Mouse (Mus musculus) cerebellum, postnatal 14 days (tissue): Measurements from ENCODE around the gene Plcxd2.

Source experiments
- DNase-seq, 2 experiments: peaks; one replicate each; pipeline ENCODE4 v3.0.0; 2021; ENCODE audit warnings: mixed read lengths in 2 of 2

Gene Plcxd2

DNA sequence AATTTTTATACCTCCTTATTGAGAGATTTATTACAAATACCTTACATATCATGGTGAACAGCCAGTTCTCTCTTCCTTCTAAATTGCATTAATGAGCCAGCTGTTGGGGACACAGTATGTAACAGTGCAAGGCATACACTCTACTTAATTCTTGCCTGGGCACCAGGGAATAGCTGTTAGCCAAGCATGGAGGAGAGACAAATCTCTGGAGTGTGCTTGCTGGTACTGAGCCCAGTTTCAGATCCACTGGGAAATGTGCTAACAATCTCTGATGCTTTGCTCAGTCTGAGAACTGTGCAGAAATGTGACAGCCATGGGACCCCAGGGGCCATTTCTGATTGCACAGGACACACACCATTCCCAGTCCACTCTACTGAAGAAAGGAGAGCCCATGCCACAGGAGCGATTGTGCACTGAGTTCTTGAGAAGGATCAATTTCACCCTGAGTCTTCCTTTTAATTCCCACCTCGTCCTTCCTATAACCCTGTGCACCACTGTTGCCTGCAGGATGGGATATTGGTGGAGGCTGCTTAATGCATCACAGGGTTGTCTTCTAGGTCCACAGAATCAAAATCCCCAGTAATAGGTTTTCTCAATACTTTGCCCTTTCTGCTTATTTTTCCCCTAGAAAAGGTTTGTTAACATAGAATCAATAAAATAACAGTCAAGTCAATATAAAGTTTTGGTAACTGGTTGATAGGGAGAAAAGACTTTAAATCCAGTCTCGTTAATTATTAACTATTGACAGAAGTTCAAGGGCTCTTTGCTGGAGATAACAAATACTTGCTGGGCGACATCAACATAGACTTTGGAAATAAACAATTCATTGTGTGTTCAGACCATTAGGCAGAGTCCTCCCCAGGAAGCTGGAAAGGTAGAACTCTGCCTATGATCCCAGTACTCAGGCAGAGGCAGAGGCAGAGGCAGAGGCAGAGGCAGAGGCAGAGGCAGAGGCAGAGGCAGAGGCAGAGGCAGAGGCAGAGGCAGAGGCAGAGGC lies 25.1 kb downstream of the Plcxd2 start:
- no peak for DNase-seq

DNA sequence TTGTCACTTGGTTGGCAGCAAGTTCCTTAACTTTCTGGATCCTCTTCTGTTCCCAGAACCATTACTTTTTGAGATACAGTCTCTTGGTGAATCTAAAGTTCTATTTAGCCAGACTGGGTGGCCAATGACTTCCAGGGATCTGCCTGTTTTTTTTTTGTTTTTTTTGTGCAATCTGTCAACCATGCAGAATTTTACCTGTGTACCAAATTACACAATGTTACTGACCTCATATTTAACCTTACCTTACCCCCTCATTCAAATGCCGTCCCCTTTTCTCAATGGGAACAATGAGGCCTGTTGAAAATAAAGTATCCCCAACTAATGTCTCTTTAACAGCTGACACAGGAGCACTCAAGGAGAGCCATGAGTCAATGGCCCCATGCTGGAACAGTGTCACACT lies 33.8 kb downstream of the Plcxd2 start:
- no peak for DNase-seq

DNA sequence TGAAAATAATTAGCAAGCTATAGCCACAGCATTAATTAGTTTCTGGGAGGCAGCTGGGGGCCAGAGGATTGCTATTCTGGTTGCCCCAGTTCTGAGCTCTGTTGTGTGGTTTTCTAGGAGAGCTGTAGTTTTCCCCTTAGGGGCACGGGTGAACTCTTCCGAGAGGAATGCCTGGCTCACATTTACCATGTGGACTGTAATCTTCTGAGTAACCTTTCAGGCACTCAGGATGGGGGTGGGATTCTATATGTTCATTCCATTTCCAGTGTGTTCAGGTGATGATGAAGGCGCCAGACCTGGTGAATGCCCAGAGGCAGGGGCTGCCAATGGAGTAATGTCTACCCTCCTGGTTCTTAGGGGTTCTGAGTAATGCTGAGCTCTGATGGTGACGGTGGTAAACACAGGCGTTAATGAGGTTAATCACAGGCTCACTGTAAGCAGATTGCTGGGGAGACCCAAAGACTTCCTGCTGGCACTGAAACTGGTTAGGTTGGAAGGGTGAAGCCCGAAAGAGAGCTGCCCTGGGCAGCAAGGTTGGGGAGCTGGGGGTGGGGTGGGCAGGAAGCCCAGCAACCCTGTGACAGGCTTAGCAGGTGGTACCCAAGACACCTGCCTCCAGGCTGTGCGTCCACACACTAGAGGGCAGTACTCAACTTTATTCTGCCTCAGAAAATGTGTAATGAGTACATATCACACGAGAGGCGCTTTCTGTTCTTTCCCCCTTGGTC lies 35.9 kb downstream of the Plcxd2 start:
- DNase-seq = peak; percentile 26 to 28

GRCm38 (mm10) chr16:45970187-45970586 lies 39.8 kb downstream of the Plcxd2 start:
- DNase-seq = no peak

DNA sequence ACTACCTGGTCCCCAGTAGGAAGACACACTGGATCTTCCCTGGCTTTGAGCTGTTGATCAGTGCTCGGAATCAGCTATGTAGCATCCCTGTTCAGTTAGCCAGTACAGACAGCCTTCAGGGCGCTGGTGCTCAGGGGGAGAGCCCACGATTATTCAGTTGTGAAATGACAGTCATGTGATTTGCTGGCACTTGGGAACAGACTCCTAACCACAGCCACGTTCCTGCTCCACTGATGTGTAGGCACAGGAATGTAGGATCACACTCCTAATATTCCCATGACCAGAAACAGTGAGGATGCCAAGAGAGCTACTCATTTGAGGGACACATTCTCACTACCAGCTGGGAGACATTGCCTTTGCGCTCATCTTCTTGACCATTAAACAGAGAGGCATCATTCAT lies 41.3 kb downstream of the Plcxd2 start:
- no peak for DNase-seq

GRCm38 (mm10) chr16:45967471-45967870 lies 42.5 kb downstream of the Plcxd2 start:
- peak; percentile 84 to 86 for DNase-seq

DNA sequence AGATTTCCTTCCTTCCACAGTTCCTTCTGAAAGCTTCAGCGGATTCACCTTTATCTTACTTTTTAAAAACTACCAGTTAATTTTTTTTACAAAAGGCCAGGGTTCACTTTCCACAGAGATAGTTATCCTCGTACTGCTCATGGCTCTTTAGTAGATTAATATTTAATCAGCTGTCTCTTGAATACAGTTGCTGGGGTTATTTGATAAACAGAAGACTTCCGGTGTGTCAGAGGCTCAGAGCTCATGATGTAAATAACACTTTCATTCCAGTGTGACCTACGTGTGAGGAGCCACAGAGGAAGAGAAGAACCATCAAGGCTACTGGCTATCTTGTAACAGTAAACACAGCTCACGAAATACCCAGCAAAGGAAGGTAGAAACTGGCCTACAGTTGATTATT lies 43.4 kb downstream of the Plcxd2 start:
- DNase-seq = no peak

- no peak for DNase-seq
These were observed 45.2 kb downstream of the Plcxd2 start for GRCm38 (mm10) chr16:45964777-45965176.

- DNase-seq = no peak
These were observed 46.2 kb downstream of the Plcxd2 start for GRCm38 (mm10) chr16:45963837-45964236.

DNA sequence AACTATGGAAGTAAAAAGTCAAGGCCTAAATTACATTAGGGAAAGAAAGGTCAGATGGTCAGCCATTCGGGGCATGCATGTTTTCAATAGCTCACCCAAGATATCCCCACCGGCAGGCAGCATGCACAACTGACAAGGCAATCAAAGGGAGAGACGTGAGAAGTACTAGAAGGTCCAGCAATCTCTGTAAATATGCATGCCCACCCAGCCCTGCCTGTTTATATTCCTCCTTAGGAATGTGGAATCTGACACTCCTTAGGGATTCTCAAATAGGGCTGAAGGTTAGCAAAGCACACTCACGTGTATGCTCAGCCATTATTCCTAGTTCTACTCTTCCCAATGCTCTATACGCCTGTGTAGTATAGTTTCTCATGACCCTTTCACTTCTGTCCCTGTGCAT lies 46.9 kb downstream of the Plcxd2 start:
- no peak for DNase-seq

GRCm38 (mm10) chr16:45960978-45961377 lies 49.0 kb downstream of the Plcxd2 start:
- no peak for DNase-seq

GRCm38 (mm10) chr16:45956390-45956950 lies 53.5 kb downstream of the Plcxd2 start:
- DNase-seq = no peak

DNA sequence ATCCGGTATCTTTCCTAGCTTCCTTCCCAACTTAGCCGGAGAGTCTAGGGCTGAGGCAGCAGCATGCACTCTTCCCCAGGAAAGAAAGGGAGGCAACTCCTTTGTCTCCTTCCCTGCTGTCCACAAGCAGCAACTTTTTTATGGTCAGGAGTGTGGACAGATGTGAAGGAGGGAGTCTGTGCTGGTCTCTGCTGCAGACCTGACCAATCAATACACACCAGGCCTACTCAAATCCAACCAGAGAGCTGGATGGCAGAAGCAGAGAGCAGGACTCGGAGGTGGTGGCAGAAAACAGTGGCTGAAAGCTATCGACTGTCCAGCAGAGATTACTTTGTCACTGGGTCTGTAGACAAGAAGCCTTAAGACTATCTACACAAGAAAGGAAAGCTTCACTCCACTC lies 56.6 kb downstream of the Plcxd2 start, which contains the start of gene Phldb2:
TSS of gene Phldb2 (minus strand) at position 205 of the 400 bp plus-strand sequence.
- no peak for DNase-seq

GRCm38 (mm10) chr16:45952501-45952900 lies 57.5 kb downstream of the Plcxd2 start:
- no peak for DNase-seq

- DNase-seq = no peak
These were observed 58.0 kb downstream of the Plcxd2 start for GRCm38 (mm10) chr16:45952035-45952434.

- no peak for DNase-seq
These were observed 63.7 kb downstream of the Plcxd2 start for GRCm38 (mm10) chr16:45946335-45946734.

DNA sequence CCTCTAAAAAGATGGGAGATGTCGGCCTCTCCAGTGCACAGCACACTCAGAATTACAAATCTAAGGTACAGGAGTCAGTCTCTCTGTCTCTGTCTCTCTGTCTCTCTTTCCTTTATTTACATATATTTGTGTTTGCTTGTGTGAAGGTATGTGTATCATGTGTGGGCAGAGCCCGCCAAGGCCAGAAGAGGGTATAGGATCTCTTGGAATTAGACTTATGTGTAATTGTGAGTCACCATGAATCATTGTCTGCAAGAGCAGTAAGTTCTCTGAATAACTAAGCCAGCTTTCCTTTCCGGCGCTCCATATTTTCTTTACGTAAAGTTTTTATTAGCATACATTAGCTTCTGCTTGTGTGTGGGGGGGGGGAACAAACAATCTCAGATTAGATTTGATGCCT lies 64.4 kb downstream of the Plcxd2 start:
- no peak for DNase-seq

DNA sequence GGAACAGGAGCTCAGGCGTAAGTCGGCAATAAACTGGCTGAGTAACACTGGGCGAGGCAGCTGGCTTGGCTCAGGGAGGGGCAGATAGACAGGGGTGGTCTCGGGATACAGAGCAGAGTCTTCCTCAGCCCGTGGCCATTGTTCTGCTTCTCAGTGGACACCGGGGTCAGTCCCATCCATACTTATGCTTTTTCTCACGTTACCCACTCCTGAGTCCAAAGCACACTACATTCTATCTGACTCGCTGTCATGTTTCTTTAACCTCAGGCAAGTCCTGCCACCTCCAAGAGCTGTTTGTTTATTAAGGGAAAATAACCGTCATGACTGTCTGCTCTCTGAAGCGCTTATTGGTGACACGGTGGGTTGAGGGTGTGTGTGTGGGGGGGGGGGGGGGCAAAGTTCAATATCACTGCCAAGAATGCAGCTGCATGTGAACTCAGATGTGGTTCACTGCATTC lies 64.8 kb downstream of the Plcxd2 start:
- no peak for DNase-seq

GRCm38 (mm10) chr16:45942169-45942891 lies 67.7 kb downstream of the Plcxd2 start:
- no peak for DNase-seq

- no peak for DNase-seq
These were observed 69.3 kb downstream of the Plcxd2 start for GRCm38 (mm10) chr16:45940701-45941100.

GRCm38 (mm10) chr16:45939436-45939835 lies 70.6 kb downstream of the Plcxd2 start:
- no peak for DNase-seq

DNA sequence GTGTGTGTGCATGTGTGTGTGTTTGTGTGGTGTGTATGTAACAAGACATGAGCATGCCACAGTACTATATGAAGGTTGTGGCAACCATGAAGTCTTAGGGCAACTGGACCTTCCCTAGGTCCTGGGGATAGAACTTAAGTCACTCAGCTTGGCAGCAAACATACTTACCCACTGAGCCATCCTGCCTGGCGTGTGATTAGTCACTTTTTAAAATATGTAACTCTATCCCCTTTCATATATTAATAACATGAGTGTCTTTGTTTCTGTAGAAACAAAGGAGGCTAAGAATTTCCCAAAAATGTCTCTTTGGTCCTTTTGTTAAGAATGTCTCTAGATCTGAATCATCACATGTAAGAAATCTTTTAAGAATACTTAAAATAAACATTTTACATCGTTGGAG lies 72.6 kb downstream of the Plcxd2 start:
- no peak for DNase-seq

DNA sequence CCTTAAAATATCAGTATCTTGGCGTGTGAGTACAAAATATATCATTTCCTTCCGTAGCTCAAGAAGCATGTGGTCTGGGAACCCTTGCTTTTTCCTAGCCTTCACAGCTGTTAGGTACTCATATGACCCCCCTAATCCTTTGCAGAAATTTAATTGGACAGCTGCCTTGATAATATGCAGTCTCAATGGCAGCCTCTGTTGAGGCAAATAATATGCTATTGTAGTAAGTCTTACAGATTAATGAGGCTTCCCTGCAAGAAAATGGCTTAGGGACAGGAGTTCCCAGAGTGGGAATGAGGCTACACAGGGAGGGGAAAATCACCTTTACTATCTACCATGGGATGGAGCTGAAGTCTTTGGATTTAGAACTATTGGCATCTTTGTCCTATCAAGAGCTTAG lies 73.5 kb downstream of the Plcxd2 start:
- no peak for DNase-seq
